Mouse (Mus musculus): ENCODE data around the gene Btbd6.

The Btbd6 gene

DNA sequence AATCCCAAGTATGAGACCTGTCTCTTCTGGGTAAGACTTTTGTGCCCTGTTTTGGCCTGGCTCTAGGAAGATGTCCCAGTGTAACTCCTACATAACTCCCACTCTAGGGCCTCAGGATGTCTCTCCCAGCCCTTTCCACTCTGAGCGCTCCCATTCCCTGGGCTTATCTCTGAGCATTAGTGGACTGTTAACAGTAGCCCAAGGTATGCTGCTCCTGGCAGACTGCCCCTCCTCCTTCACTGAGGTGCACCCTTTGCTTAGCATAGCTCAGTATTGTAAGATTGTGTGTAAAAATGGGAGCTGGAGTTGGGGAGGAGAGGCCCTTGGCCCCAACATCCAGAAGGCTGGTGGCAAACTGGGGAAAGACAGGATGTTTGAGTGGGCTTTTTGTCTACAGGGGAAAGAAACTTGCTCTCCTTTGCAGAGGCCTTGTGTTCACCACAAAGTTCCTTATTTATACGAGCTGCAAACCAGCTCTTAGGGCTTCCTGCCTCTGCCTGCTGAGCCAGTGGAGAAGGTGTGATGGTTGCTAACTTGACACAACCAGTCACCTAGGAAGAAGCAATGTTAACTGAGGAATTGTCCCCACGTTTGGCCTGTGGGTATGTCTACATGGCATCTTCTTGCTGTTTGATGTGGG lies 23.2 kb upstream of the Btbd6 start:
- DNase-seq (ENCODE audit: low spot score): no peak

DNA sequence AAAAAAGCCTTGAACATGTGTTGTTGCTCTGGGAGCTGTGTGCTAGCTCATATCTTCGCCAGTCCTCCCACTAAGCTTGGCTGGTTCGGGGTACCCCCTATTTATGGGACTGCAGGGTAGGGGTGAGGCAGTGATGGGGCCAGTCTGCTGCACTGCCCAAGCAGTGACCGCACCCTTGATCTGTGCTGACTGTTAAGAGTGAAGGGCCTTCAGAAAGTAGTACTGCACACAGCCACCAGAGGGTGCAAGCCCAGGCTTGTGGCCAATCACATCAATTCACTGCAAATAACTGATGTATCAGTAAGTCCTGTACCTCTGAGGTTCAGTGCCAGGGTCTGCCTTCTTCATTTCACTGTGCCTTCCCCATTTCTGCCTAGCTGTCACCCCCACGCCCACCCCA lies 20.5 kb upstream of the Btbd6 start:
- DNase-seq (ENCODE audit: low spot score): peak; percentile 79

DNA sequence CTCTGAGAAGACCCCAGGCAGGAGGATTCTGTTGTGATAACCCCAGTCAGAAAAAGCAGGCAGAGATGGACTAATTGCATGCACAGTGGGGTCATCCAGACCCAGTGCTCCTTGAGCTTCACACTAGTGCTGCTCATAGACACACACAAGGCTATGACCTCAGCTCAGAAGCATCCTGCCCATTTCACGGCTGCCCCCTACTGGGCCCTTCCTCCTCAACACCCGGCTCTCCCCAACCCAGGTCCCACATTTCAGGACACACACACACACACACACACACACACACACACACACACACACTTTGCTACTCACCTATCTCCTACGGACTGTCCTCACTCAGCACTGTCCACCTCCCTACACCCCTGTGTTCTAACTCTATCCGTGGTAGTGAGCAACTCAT lies 18.0 kb upstream of the Btbd6 start:
- peak; percentile 61 for DNase-seq (ENCODE audit: low spot score)

DNA sequence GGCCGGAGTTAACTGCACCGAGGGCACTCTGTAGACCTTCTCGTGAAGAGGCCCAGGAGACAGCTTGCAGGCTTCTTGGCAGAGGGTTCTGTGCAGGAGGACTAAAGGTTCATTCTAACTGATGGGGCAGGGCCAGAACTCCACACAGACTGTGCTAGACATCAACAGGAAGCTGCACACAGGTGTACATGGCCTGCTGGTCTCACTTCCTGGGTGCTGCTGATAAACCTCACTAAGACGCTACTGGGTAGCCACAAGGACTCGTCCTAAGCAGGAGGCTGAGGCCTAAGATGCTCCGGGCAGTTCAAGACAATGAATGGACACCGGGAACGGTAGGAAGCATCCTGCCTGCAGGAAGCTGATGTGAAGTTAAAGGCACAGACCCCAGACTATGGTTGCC lies 16.9 kb upstream of the Btbd6 start:
- DNase-seq (ENCODE audit: low spot score): no peak

DNA sequence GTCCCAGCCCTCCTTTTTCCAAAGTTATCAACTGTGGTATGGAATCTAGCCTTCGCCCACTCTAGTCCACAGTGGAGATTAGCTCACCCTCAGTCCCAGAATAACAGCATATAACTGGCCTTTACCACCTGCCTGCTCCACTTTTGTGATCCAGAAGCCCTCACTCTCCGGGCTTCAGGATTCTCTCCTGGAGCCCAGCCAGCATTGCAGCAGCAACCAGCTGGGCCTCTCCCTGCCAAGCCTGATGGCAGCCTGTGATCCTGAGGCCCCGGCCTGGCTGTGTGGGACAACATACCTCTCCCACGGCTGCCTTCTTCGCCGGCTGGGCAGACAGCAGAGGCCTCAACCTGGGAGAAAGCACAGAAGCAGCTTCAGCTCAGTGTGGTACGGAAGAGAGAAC lies 14.9 kb upstream of the Btbd6 start:
- no peak for DNase-seq (ENCODE audit: low spot score)

DNA sequence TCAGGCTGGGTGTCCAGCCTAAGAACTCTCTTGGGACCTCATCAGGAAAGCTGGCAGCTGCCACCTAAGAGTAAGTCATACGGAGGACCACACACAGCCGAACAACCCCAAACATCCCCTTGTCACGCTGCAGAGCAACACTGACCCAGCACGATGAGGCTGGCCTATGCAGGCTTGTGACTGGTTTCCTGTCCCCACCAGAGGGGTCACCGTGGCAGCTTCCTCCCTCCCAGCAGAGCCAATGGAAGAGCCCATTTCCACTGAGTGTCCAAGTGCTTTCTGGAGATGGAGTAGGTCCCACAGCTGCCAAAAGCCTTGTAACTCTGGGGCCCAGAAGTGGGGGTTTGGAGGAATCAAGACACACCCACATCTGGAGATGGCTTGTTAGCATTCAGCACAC lies 14.4 kb upstream of the Btbd6 start:
- DNase-seq (ENCODE audit: low spot score): no peak

DNA sequence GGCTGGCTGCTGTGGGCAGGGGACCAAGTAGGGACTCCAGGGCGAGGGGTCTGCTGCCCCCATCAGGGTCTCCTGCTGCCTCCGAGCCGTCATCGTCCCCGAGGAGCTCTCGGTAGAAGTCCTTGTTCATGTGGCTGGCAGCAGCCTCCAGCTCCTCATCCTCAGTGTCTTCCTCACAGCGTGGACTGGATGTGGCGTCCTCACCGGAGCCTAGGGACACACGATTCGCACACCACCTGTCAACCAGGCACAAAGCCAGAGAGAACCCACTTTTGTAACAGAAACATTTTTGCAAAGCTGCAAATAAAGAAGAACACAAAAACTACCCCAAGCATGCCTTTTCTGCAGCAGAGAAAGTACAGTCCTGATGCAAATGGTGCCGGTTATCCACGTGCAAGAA lies 10.5 kb upstream of the Btbd6 start:
- DNase-seq (ENCODE audit: low spot score): no peak

DNA sequence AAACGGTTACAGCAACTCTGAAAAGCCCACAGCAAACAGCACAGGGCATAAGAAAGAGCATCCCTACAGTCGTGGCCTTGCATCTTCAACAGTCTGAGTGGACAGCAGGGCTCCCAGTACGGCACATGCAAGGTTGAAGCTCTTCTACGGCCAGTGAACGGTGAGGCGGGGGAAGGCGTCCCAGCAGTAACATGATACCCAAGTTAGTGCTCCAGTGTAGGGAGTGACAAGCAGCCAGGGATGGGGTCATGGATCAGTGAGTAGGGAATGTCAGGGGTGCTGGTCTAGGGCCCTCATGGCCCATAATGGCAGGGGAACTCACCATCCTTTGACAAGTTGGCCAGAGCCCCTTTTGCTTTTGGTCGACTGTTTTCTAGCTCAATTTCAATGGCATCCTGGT lies 7.3 kb upstream of the Btbd6 start:
- DNase-seq (ENCODE audit: low spot score): no peak

DNA sequence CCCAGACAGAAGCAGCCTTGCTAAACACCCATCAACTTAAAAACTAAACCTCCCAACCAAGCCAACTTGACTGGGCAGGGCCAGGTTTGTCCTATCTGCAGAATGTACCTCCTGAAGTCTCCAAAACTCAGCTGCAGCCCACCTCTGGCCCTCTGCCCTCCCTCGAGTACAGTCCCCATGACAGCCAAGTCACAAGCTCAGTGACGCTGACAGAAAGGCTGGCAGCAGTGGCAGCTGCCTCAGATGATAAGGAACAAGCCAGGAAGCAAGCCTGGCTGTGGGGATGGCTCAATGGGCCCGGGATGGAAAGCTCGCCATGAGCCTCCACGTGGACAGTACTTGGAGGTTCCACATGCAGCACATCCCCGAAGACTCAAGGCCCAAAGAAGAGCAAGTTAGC lies 6.7 kb upstream of the Btbd6 start:
- DNase-seq (ENCODE audit: low spot score): no peak

DNA sequence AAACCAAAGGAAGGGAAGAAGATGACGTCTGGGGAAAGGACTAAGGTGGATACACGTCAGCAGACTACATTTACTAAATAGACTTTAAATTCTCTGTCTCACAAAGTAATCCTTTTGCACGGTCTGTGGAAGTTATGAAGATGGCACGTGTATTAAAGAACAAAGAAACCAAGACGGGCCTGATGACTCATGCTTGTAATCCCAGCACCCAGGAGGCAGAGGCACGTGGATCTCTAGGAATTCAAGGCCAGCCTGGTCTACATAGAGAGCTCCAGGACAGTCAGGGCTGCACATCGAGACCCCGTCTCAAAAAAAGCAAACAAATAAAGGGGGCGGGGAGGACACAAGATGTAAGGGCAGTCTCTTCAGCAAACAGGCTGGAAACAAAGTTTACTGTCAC lies 1.5 kb upstream of the Btbd6 start:
- no peak for DNase-seq (ENCODE audit: low spot score)

DNA sequence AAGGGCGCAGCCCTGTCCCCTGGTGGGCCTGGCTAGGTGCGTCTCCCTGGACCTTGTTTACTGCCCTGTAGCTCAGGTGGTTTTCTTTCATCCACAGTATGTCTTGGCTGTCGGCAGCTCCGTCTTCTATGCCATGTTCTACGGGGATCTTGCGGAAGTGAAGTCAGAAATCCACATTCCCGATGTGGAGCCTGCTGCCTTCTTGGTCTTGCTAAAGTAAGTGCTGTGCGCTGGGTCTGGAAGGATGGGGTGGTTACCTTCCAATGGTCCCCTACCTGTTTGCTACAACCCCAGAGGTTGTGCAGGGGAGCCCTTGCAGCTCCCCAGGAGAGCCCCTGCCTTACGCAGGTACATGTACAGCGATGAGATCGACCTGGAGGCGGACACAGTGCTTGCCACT lies 874 bp downstream of the Btbd6 start:
- no peak for DNase-seq (ENCODE audit: low spot score)

DNA sequence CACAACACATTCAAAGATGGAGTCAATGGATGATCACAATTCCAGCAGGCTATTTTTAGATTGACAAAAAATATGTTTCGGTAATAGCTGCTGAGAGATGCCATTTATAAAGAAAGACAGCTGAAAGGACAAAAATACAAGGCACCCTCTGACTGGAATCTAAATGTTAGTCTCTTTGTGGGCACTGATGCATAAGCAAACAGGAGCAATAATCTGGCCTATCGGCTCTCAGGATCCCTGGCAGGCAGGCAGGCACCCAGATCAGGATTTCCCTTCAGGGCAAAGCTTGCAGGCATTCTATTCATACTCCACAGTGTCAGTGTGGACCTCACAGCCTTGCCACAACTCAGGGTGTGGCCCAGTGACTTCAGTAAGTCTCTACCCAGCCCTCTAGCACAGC lies 5.7 kb downstream of the Btbd6 start:
- no peak for DNase-seq (ENCODE audit: low spot score)

DNA sequence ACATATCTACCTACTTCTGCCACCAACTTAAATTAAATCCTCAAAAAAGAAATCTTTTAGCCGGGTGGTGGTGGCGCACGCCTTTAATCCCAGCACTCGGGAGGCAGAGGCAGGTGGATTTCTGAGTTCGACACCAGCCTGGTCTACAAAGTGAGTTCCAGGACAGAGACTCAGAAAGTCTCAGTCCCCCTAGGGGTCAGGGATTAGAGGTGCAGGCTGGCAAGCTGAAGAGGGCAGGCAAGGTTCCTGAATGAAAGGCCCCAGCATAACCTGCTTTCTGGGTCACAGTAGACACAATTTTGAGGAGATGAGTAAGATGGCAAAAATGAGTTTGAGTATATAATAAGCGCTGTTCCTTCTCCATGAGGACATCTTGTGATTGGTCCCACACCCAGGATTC lies 9.1 kb downstream of the Btbd6 start:
- peak; percentile 26 for DNase-seq (ENCODE audit: low spot score)

DNA sequence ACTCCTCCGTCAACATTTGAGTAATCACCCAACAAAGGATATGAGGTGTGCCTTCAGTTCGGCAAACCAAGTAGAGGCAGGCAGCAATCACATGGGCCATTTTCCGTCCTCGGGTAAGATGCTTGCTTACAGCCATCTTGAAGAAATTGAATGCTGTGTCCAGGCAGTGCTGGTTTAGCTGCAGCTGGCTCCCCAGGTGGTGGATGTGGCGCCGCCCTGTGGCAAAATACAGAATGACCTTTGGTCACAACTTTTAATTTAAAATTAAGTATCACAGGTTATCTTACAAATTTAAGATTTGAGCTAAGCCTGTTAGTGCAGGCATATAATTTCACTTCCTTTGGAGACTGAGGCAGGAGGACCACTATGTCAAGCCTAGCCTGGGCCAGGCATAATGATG lies 11.6 kb downstream of the Btbd6 start:
- peak; percentile 41 for DNase-seq (ENCODE audit: low spot score)

DNA sequence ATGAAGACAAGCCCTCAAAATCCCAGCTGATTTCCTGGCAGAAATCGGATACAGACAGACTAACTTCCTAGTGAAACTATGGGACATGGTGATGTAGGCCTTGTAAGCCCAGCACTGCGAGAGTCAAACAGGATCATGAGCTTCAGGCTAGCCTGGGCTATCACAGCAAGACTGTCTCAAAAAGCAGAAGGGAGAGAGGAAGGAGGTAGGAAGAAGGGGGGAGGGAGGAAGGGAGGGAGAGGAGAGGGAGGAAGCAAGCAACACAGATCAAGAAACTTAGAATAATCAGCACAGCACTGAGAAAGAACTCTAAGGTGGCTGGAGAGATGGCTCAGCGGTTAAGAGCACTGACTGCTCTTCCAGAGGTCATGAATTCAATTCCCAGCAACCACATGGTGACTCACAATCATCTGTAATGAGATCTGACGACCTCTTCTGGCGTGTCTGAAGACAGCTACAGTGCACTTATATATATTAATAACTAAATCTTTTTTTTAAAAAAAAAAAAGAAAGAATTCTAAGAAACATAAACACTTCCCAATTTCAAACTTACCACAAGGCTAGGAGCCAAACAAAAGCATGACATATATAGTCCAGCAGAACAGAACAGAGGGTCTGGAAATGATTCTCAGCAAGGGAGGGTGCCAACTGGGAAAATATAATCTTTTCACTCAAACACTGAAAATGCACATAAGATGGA lies 14.6 kb downstream of the Btbd6 start:
- no peak for DNase-seq (ENCODE audit: low spot score)

DNA sequence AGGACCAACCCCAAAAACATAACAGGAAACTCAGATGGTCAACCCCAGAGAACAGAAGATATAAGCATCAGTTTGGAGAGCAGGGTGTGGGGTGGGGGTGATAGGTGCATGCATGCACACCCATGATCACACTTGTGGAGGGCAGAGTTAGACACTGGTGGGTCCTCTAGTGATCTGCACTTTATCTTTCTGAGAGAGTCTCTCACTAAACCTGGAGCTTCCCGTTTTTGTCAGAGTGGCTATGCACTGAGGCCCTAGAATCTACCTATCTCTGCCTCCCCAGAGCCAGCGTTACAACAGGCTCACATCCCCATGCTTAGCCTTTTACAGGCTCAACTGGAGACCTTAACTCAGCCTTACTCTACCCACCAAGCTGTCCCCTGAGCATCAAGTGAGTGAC lies 15.2 kb downstream of the Btbd6 start:
- DNase-seq (ENCODE audit: low spot score): no peak

DNA sequence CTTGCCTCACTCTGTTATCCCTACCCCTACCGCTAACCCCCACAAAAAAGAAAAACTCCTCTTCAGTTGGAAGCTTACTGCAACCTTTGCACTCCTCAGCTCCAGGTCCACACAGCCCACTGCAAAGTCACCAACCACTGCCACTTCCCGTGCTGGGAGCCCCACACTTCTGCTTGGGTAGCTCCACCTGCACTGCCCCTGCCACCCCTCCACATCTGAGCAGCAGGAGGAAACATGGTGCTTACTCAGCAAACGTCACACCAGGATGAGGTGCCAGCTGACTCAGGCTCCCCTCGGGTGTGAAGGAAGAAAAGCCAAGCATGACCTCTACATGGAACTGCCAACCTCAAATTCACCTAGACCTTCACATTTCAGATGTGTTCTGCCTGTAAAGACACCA lies 17.9 kb downstream of the Btbd6 start:
- no peak for DNase-seq (ENCODE audit: low spot score)

DNA sequence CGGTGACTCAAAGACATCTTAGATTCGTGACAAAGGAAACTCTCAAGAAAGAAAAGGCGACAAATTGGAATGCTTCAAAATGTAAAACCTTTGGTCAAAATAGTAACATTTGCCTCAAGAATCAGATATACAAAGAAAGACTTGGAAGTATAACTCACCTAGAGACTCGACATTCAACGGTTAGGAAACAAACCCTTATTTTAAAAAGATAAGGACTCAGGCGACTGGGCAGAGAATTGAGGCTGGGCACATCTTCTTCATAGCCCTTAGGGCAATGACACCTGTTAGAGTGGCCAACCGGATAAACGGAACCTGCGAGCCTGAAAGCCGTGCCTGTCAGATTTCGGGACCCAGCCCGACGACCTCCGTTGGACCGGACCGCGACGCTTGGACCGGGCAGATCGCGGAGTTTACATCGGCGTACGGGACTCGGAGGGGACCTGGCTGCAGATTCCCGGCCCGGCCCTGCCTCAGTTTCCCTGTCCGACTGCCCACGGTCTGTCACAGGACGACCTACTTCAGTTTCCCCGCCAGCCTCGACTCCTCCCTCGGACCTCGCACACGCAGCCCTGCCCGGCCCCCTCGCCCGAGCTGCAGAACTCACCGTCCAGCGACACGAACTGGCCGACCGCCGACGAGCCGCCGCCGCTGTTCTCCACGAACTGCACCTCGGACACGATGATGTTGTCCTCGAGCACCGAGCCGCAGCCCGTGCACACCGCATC lies 23.4 kb downstream of the Btbd6 start:
- DNase-seq (ENCODE audit: low spot score): peak; percentile 65

DNA sequence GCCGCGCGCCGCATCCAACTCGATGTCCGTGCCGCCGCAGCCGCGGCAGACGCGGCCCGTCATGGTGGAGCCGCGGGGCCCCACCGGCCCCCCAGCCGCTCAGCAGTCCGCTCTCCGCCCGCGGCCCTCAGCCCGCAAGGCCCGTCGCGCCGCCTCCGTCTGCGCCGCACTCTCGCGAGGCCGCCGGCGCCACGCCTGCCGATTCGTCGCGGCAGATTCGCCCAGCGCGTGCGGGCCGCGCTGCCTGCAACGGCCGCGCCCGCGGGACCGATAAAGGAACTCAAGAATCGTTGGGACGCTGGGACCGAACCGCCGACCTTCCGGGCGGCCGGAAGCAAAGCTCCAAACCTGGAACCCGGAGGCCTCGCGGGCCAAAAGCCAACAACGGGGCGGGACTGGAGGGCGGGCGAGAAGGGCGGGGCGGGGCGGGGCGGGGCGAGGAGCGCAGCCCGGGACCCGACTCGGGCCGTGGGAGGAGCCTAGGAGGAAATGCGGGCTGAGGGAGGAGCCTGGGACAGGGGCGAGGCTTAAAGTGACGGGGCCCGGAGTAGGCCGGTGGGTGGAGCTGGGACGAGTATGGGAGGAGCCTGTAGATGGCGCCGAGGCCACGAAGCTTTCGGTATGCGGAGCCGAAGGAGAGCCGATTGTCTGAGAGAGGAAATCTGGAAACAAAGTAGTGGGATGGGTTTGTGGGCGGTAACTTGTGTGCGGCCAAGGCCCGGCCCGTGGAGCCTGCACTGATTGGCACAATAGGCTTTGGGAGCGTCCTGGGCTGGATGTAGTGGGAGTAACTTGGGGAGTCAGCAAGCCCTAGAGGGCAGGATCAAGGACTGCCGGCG lies 24.2 kb downstream of the Btbd6 start, which contains the start of gene Brf1:
Brf1 (minus strand) TSS at position 411 of the 839 bp plus-strand sequence.
- DNase-seq (ENCODE audit: low spot score): peak; percentile 98

DNA sequence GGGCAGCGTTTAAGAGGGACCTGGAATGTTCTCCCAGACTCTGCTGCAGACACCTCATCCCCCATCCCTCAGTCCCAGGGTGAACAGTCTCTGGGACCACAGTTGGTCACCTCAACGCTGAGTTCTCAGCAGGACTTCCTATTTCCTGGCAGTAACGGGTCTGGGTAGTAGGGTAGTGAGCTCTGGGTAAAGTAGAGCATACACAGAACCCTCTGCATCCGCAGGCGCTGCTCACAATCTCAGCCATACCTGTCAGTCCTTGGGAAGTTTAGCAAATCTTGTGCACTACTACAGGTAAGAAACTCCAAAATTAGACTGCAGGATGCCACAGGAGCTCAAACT lies 24.8 kb downstream of the Btbd6 start:
- DNase-seq (ENCODE audit: low spot score): no peak

DNA sequence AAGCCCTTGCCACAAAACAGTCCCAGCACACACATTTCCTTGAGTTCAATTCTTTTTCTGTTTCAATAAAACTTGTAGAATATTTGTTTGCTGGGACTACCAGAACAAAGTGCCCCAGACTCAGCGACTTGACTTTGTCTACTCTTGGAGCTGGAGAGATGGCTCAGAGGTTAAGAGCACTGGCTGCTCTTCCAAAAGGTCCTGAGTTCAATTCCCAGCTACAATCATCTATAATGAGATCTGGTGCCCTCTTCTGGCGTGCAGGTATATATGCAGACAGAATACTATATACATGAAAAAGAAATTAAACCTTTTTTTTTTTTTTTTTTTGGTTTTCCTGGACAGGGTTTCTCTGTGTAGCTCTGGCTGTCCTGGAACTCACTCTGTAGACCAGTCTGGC lies 26.4 kb downstream of the Btbd6 start:
- DNase-seq (ENCODE audit: low spot score): no peak

DNA sequence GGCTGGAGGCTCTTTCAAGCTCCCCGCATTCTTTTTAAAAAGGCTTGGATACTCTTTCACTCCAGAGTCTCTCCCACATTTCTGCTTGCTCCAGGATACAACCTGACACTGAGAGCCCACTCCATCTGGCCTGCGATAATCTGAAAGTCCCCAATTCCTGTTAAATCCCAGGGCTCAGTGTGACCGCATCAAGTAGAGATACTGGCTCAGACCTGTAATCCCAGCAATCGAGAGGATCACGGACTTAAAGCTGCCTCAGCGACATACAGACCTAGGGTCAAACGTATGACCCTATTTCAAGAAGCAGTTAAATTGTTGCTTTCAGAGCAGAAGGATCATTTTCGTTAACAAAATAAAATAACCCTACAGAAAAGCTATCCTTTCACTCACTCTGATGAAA lies 27.7 kb downstream of the Btbd6 start:
- no peak for DNase-seq (ENCODE audit: low spot score)

DNA sequence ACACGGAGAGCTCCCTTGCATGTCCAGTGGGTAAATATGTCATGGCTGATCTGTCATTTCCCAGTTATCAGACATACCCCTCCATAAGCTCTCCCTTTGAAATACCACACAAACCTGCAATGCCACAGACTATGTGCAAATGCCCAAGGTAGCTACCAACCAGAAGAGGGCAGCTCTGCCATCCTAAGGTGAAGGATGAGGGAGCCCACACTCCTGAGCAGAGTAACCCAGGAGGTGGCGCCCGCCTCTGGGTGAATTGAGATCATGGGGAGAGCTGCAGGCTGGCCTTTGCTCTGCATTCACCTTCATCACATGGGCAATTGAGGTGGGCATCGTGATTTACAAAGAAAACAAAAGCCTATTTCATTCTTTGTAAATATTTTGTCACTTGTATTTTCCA lies 28.7 kb downstream of the Btbd6 start:
- DNase-seq (ENCODE audit: low spot score): no peak

Data from embryo, embryonic 10 days (tissue).